Mouse (Mus musculus): Measurements from ENCODE around the gene Csnk1g2.

DNA sequence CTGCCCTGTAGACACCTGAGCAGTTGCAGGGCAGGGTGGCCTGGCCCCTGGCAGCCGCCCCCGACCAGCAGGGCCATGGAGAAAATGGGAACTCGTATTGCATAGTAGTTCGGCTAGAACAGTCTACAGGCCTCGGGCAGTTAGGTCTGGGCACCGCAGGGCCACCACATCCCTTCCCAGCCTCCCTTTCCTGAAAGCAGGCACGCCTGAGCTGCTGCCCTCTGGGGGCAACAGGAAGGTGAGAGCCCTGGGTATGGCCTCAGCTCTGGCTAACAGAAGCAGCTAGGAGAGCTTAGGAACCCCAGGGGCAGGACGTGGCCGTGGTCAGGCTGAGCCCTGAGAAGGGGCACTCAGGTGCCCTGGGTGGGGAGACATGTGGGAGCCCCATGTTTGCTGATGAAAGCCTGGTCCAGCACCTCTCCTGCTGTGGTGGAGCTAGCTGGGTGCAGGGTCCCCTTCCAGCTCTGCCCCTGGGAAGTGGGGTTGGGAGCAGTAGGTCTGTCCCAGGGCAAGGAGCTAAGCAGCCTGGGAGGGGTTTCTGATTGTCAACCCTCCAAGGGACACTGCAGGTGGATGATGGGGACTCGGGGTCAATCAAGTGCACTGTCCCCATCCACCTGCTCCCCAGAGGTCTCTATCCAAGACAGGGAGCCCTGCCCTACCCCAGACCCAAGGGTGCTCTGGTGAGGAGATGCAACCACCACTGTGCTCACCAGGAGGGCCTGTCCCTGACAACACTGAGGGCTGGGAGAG is 43.5 kb downstream of the Csnk1g2 start:
- TF ChIP-seq CTCF (conservative IDR thresholded peaks at IDR 0.05; ENCODE audit: insufficient read depth, insufficient read length, low read depth, low read length) (no peak), POLR2A (IDR thresholded peaks at IDR 0.05; ENCODE audit: low read depth, low read length) (no peak)

All from kidney, adult 2 months (tissue).